Mouse (Mus musculus): ENCODE data around the gene Tmprss6. TPM values are rescaled to one million over a fixed set of nuclear protein-coding genes. Genes with fewer than 3 reads are reported as not detected.

The Tmprss6 gene
- polyA plus RNA-seq, 1 experiment: not detected

DNA sequence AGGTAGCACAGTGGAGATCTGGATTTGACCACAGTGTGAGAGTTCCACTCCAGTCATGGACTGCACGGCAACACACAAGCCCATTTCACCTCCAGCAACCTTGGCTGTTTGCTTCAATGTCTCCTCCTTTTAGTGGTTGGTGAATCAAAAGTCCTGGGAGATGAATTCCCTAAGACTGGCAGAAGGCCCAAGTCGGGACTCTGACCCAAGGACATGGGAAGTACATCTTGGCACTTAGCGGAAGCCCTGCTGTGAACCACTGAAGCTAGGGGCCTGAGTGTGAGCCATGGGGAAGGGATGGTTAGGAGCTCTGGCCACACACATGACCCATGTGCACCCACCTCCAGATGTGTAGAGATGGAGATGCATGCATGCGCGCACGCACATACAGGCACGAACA lies 864 bp downstream of the Tmprss6 start:
- TF ChIP-seq GATA1 (IDR thresholded peaks at IDR 0.05; ENCODE audit: low read length): no peak

GRCm38 (mm10) chr15:78466809-78467208 lies 1.6 kb downstream of the Tmprss6 start:
- TF ChIP-seq GATA1 (IDR thresholded peaks at IDR 0.05; ENCODE audit: low read length): no peak

- TF ChIP-seq GATA1 (IDR thresholded peaks at IDR 0.05; ENCODE audit: low read length): no peak
Measured at GRCm38 (mm10) chr15:78462981-78463380, 5.5 kb downstream of the Tmprss6 start.

- TF ChIP-seq GATA1 (IDR thresholded peaks at IDR 0.05; ENCODE audit: low read length): no peak
Measured at GRCm38 (mm10) chr15:78457193-78457592, 11.2 kb downstream of the Tmprss6 start.

GRCm38 (mm10) chr15:78456051-78456450 lies 12.4 kb downstream of the Tmprss6 start:
- TF ChIP-seq GATA1 (IDR thresholded peaks at IDR 0.05; ENCODE audit: low read length): no peak

- TF ChIP-seq GATA1 (IDR thresholded peaks at IDR 0.05; ENCODE audit: low read length): no peak
Measured at GRCm38 (mm10) chr15:78455168-78455567, 13.3 kb downstream of the Tmprss6 start.

DNA sequence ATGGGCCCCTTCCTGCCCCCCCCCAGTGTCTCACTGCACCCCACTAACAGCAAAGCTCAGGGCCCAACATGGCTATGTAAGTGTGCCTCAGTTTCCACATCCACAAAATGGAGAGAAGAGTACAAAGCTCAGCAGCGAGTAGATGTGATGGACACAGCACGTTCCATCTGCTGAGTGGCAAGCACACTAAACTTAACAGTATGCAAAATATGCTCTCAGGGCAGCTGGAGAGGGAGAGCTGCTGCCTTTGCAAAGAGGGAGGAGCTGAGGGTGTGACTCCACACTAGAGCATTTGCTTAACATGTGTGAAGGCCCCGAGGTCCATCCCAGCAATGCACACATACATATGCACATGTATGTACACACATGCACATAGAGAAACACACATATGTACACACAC lies 15.5 kb downstream of the Tmprss6 start:
- TF ChIP-seq GATA1 (IDR thresholded peaks at IDR 0.05; ENCODE audit: low read length): no peak

DNA sequence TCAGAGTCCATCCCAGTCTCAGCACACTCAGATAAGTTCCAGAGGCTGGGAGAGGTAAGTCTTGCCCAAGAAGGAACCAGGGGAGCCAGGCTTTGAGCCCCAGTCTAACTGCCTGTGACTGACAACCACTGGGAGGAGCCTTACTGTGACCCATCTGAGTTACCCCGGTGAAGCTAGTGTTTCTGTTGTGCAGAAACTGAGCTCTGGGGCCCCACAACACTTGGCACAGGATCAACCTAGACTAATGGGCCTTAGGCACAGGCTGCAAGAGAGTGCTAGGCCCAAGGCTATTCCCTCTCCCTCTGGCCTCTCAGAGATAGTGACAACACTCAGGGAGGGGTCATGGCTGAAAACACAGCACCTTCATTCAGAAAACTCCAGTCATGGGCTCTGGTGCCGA lies 17.2 kb downstream of the Tmprss6 start:
- no peak for TF ChIP-seq GATA1 (IDR thresholded peaks at IDR 0.05; ENCODE audit: low read length)

DNA sequence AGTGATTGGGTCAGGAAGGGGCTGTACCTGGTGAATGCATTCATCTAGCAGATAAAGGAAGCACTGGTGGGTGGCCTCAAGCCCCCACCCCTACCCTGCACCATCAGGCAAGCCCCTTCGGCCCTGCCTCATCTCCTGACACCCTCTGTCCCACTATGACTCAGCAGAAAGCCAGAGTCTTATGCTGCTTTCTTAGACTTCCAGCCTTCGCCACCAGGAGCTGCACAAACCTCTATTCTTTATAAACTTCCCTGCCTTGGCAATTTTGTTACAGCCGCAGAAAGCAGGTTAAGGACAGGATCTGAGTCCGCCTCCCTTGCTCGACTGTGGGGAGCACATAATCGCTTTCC lies 18.0 kb downstream of the Tmprss6 start:
- TF ChIP-seq GATA1 (IDR thresholded peaks at IDR 0.05; ENCODE audit: low read length): no peak

DNA sequence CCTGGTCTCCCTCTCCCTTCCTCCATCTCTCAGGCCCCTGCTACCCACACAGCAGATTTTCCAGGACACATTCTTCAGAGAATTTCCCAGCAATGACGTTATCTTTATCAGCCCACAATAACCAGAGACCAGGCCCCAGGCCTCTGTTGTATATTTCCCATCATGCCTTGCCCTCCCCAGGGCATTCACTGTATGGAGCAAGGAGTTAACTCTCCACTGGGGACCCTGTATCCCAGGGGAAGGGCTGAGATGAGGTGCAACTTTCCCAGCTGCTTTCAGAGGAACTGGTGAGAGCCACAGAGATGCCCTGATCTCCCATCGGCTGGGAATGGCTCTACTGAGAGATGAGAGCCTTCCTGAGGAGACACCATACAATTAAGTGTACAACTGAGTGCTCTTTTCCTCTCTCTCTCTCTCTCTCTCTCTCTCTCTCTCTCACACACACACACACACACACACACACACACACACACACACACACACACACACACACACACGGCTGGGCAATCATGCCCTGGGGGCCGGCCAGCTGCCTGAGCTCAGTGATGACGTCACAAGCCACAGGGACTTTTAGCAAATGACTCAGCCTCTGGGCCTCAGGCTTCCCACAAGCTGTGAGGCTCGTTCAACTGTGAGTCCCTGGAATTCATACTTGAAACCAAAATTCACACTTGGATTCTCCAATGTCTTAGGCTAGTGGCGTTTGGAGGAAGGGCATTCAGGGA lies 18.6 kb downstream of the Tmprss6 start:
- TF ChIP-seq GATA1 (IDR thresholded peaks at IDR 0.05; ENCODE audit: low read length): no peak

DNA sequence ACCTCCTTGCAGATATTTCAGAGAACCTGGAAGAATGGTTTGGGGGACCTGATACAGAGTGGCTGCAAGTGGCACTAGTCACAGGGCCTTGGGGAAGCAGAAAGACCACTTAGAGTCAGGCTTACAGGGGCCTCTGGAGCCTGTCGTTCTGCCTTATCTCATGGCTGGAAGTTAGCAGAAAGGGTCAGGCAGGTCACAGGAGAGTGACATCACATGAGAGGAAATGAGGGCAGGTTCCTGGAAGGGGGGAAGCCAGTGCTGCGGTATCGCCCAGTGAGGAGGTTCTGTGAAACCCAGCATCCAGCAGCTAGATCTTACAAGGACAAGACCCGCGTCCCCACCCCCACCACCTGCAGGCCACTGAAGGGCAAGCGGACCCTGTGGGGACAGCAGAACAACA lies 19.3 kb downstream of the Tmprss6 start:
- TF ChIP-seq GATA1 (IDR thresholded peaks at IDR 0.05; ENCODE audit: low read length): no peak

DNA sequence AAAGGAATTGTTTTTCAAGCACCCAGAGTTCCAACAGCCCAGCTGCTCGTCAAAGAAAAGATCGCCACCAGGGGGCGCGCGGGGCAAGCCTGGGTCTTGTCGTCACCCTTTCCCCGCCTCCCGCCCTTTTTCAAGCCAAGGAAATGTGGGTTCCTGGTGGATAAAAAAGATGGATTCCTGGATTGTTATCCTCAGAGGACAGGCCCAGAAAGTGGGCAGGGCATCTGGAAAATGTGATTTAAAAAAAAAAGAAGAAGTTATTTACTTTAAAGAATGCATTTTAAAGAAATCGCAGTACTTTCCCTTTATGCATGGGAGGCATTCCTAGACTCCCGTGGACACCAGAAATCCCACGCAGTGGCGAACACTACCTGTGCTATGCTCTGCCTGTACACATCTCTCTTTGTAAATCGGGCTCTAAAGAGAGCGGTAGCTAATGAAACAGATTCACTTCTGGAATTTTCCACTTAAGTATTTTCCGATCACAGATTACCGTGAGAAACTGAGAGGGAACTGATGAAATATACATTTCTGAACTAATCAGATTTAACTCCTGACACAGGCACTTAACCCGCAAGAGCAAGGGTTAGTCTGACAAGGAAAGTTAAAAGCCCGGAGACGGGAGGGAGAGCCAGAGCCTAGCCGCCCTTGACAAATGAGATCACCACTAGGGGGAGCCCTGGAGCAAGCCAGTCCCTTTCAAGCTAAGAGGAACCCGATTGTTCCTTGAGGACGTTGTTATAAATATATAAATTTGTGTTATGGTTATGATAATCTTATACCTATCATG lies 20.5 kb downstream of the Tmprss6 start:
- TF ChIP-seq GATA1 (IDR thresholded peaks at IDR 0.05; ENCODE audit: low read length): no peak

DNA sequence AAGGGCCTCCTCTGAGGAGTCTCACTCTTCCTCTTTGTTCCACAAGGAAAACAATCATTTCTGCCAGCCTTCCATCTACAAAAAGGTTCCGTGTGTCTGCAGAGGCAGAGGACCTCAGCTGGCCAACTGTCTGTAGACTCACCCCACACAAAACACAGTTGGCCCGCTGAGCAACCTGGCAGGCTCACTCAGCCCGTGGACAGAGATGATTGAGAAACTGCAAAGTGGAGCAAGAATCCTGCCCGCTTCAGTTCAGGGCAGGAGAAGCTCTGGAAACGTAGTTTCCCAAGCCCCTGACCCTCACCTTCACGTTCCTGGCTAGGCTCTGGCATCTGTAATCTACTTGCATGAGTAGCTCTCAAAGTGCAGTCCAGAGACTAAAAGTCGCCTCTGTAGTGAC lies 21.3 kb downstream of the Tmprss6 start:
- no peak for TF ChIP-seq GATA1 (IDR thresholded peaks at IDR 0.05; ENCODE audit: low read length)

DNA sequence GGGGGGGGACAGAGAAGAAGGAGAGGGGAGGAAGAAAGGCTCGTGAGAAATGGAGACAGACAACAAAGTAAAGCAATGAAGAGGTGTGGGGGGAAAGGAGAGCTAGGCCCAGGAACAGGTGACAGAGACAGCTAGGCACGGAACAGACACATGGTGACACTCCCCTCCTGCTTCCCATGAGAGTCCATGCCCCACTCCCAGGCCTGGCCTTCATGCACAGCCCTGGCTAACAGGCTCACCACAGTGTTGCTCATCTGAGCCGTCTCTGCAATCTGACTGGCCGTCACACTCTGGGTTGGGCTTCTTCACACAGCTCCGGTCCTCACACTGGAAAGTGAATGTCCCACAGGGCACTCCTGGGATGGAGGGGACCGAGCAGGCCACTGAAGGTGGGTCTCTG lies 24.6 kb downstream of the Tmprss6 start:
- no peak for TF ChIP-seq GATA1 (IDR thresholded peaks at IDR 0.05; ENCODE audit: low read length)

GRCm38 (mm10) chr15:78442231-78442630 lies 26.2 kb downstream of the Tmprss6 start:
- no peak for TF ChIP-seq GATA1 (IDR thresholded peaks at IDR 0.05; ENCODE audit: low read length)

DNA sequence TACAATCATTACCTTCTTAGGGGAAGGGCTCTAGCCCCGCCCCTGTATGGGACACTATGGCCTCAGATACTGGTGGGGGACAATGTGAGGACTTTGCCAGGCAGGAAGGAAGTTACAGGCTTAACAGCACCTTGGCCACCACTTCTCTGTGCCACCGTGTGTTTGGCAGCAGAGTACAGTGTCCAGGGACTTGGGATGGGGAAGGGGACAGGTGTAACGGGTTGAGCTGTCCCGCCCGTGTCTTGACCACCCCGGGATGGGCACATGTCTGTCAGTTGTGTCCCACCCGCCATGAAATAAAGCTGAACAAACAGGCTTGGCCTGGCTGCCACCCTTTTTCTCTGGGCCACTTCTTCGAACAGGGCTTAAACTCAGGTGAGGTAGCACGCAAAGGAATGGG lies 29.5 kb downstream of the Tmprss6 start:
- no peak for TF ChIP-seq GATA1 (IDR thresholded peaks at IDR 0.05; ENCODE audit: low read length)

DNA sequence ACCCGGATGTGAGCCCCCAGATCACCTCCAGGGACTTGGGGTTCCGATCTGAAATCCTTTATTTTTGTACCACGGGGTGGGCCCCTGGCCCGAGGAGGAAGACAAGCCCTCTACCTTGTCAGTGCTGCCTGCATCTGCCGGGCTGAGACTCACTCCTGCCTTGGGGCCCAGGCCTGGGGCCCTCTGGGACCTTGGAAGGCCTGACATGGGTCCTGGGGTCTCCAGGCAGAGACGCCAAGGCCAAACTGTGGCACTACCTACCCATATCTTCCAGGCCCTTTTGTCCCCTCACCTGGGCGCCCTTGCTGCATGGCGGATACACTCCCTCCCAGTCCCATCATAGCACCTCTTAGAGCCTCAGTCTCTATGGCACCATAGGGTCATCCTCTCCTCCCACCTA lies 29.9 kb downstream of the Tmprss6 start:
- no peak for TF ChIP-seq GATA1 (IDR thresholded peaks at IDR 0.05; ENCODE audit: low read length)
